Mouse (Mus musculus) frontal cortex, postnatal 10 days (tissue): ENCODE data around the gene Hoxd11.

Experiments used
- DNase-seq, 2 experiments: peaks; one replicate each; pipeline ENCODE4 v3.0.0; 2022; ENCODE audit warnings: low spot score in 2 of 2, mixed read lengths in 1 of 2

The Hoxd11 gene

DNA sequence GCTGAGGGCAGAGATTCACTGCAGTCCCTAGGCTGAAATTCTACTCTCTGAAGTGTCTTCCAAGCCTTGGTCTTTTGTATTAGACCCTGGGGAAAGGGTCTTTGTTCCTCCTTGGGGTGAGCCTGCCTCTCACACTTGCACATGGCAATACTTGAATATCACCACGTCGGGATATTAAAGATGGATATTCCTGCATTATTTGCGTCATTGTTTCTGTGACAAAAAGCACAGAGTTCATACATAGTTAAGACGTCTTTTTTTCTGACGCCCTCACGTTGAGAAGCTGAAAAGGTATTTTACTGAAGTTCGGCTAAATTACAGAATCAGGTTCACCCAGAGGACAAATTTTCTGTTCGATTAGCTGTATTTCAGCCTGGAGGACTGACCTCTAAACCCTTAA is 51.0 kb downstream of the Hoxd11 start:
- no peak for DNase-seq

DNA sequence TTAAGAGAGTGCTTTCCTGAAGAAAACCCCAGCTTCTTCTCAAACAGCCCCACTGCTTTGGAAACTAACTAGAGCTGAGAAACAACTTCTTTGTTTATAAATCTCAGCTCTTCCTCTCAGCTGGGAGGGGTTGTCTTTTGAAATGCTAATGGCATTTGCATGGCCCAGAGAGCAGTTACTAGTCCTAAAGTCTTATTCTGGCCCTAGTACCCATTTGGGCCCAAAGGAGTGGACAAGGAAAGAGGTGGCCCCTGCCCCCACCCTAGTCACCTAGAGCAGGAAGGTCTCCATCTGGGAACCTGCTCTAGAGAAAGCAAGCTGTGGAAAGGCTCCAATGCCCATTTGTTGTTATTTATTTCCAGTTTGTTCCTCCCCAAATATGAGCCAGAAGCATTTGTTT is 51.7 kb downstream of the Hoxd11 start:
- no peak for DNase-seq

DNA sequence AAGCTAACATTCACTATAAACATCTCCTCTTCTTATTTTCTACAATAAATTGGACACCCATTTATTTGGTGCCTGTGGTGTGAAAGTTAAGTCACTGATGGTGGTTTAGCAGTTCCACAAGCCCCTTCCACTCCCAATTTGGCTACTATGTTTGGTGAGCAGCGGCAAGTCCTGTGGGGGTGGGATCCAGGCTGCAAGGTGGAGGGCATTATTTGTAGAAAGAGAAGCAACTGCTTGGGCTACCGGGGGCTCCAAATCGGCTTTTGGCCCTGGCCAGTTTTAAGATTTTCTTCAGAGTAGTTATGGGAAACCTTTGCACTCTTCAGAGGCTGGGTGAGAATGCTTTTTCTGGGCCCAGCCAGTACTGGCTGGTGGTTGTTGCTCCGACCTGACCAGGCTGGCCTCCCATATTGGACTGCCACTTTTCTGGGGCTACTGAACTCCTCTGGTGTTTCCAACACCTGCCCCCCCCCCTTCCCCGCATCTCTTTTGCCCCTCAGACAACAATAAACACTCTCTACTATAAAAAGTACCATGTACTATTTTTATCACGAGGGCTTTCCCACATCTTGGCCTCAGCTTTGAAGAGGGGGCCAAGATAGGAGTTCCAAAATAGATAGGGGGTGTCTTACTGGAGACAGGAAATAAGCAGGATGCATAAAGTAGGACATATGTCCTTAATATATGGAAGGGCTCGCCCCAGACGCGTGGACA is 52.6 kb downstream of the Hoxd11 start:
- no peak for DNase-seq

DNA sequence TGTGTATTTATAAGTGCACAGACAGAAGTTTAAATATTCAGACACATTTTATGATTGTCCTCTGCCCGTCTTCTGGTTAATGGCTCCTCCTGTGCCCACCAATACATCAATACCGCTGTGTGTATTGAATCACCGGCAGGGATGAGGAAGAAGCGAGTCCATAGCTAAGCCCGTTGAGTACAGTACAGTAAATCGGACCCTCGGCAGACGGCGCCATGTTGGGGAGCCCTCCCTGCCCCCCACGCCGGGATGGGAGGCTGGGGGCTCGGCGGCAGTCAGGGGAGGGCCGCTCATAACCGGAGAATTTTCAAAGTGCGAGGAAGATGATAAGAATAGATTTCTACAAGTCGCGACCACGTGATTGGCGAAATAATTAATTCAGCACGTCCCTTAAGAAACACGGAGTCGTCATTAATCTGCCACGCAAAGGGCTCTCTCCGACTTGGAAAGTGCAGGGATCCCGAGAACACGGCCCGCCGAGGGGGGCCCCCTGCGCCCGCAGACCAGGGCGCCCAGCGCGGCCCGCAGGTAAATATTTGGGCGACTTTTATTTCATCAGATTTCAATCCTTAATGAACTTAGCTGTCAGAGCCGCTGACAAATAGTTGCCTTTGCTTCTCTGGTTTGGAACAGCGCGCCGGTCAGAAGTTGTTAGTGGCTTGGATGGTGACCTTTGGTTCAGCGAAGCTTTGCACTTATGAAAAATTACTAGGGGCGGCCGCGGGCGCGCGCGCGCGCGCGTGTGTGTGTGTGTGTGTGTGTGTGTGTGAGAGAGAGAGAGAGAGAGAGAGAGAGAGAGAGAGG is 53.4 kb downstream of the Hoxd11 start:
- DNase-seq: no peak

DNA sequence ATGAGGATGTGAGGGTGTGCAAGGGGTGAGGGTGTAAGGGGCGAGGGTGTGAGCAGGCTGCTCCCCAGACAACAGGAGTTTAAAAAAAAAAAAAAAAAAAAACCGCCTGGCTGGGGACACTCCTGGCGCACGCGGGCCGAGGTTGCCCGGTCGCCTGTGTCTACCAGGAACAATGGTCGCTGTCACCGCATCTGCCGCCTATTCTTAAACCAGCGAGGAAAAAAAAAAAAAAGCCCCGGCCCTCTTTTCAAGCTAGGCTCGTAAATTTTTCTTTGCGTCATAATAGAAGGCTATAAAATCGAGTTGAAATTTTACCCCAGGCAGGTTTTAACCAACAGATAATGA is 53.9 kb downstream of the Hoxd11 start:
- no peak for DNase-seq

DNA sequence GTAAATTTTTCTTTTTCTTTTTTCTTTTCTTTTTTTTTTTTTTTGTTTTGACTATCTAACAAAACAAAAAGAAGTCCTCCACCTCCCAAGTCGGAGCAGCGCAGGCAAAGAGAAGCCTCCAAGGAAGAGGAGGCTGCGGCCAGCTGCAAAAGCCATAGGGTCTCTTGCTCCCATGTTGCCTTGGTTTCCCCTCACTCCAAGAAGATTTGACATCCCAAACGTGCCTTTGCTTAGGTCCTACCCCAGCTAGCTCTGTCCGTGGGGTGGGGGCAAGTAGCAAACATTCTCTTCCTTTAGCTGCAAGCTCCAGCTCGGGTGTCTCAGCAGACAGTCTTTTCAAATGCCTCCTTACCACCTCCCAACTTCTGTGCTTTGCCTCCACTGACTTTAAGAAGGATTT is 54.4 kb downstream of the Hoxd11 start:
- no peak for DNase-seq

DNA sequence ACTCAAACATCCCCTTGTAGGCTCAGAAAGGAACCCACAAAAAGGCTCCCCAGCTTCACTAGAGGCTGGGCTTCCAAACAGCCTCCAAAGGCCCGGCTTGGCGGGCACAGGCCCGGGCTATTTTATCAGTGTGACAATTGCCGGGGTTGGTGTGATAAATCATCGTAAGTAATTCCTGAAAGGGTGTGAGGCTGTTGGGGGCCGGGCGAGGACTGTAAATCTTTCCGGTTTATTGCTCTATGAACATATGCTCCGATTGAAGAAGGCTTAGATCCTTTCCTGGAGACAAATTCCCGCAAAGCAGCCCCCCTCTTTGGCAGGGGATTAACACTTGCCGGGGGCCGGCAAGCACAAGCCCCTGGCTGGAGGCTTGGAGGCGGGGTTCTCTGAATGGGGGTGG is 55.1 kb downstream of the Hoxd11 start:
- DNase-seq: no peak

DNA sequence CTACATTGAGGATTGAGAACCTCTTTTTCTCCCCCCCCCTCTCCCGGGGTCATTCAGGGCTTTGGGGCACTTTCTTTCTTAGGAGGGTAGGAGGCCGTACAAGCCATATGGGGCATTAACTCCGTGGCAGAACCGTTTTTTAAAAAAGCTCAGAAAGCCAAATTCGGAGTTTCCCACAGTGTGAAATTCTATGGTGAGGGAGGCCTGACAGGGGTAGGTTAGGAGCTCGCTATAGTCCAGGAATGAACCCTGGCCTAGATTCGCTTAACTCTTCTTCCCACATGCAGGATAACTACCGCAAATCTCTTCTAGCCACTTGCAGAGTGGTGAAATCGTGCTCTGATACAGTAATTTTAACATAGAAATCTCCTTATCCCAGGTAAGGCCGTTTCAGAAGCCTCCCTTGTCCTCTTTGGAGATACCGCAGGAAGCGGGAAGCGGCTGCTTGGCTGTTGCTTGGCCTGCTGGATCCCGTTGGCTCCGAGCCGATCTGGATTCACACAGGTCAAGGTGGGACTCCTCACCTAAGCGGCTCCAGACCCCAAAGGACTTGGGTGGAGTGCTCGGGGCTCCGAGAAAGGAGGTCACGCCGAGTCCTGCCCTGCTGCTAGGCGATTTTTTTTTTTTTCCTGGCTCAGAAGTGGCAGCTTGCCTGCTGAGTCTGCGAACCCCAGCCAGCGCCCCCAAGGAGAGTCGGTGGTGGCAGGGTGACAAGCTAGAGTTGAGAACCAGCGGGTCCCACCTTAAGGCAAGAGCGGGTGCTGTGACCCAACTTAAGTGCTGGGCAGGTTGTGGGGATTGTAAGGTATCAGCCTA is 55.8 kb downstream of the Hoxd11 start:
- DNase-seq: no peak

DNA sequence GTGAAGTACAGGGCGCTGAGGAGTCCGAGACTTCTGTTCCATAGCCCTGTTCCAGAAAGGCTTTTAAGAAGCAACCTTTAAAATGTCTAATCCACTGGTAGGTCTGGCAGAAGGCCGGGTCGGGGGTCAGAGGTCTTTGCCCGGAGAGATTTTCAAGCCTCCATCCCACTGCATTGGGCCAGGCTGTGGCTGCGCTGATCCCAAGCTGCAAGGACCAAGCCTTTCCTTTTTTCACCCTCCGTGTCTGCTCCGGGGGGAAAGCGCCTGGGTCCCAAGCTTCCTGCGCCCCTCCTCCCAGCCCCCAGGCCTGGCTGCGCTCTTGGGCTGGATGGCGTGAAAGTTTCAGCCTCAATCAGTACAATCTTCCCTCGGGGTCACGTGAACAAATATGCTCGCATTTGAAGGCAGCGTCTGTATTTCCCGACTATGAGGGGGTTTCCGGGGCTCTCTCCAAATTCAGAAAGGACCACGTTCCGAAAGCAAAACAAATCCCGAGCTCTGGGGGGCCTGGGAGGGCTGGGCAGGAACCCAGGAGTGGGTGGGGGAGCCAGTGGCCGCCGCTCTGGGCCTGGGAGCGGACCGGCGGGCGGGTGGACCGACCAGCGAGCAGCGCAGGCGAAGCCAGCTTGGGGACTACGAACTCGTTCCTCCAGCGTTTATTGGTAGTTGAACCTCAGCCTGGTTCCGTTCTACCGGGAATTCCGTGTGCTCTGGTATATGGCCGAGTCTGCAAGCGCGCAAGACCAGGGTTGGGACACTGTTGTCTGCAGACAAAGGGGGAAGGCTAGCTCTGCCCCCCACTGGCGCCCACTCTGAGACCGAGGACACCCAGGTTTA is 56.7 kb downstream of the Hoxd11 start:
- no peak for DNase-seq
